Mouse (Mus musculus) MEL (cell line): ENCODE measurements around the gene Tmem30c. TPM values are rescaled to one million over a fixed set of nuclear protein-coding genes. Genes with fewer than 3 reads are reported as not detected.

ENCODE experiments used
- DNase-seq: peaks from one replicate; pipeline ENCODE4 v3.0.0; 2011; ENCODE audit warnings: low read depth, low spot score
- H3K27ac ChIP-seq: 2 replicates; pipeline ENCODE4 v1.5.1; 2012; ENCODE audit warnings: low read depth, mild to moderate bottlenecking, control low read depth, low read length, moderate library complexity; ENCODE audit not compliant: control insufficient read depth
- H3K27me3 ChIP-seq, 2 experiments: fragments of 150-350 bp in 1 of 2; sonication (generic) in 1 of 2; 2 replicates each; pipeline ENCODE4 v1.6.1; 2012; ENCODE audit warnings: low read length in 2 of 2, mild to moderate bottlenecking in 2 of 2, improper control_type of control experiment in 1 of 2, moderate library complexity in 1 of 2; ENCODE audit not compliant: insufficient read depth in 2 of 2, control insufficient read depth in 1 of 2
- H3K36me3 ChIP-seq, 2 experiments: 2 replicates each; pipeline ENCODE4 v1.6.1; 2012 to 2014; ENCODE audit warnings: low read length in 2 of 2, improper control_type of control experiment in 1 of 2, inconsistent platforms in 1 of 2, mild to moderate bottlenecking in 1 of 2; ENCODE audit not compliant: insufficient read depth in 2 of 2, control insufficient read depth in 1 of 2
- H3K4me1 ChIP-seq, 2 experiments: fragments of 150-350 bp in 1 of 2; sonication (generic) in 1 of 2; 2 replicates each; pipeline ENCODE4 v1.6.1; 2012; ENCODE audit warnings: low read length in 2 of 2, improper control_type of control experiment in 1 of 2, mild to moderate bottlenecking in 1 of 2; ENCODE audit not compliant: insufficient read depth in 2 of 2, control insufficient read depth in 1 of 2
- H3K4me3 ChIP-seq, 2 experiments: fragments of 150-350 bp in 1 of 2; sonication (generic) in 1 of 2; 2 replicates each; pipeline ENCODE4 v1.5.1; 2012; ENCODE audit warnings: low read depth in 2 of 2, low read length in 2 of 2, mild to moderate bottlenecking in 2 of 2, moderate library complexity in 2 of 2, control low read depth in 1 of 2, improper control_type of control experiment in 1 of 2; ENCODE audit not compliant: control insufficient read depth in 1 of 2, insufficient read depth in 1 of 2
- H3K79me2 ChIP-seq: 2 replicates; pipeline ENCODE4 v1.6.1; 2012; ENCODE audit warnings: mild to moderate bottlenecking, low read length, moderate library complexity; ENCODE audit not compliant: control insufficient read depth, poor library complexity, insufficient read depth
- H3K9ac ChIP-seq: 2 replicates; pipeline ENCODE4 v1.6.1; 2012; ENCODE audit warnings: low read depth, mild to moderate bottlenecking, control low read depth, low read length, moderate library complexity; ENCODE audit not compliant: control insufficient read depth, poor library complexity, severe bottlenecking
- H3K9me3 ChIP-seq: fragments of 150-350 bp; sonication (generic); replicated peaks from 2 replicates; pipeline ENCODE4 v1.6.1; 2012; ENCODE audit warnings: mild to moderate bottlenecking, low read length, improper control_type of control experiment, moderate library complexity; ENCODE audit not compliant: insufficient read depth
- BHLHE40 ChIP-seq: IDR thresholded peaks from 2 replicates; pipeline ENCODE4 v1.6.1; 2012; ENCODE audit warnings: low read depth, mild to moderate bottlenecking, inconsistent platforms, low read length, improper control_type of control experiment, borderline replicate concordance
- CHD1 ChIP-seq: IDR thresholded peaks from 2 replicates; pipeline ENCODE4 v1.6.1; 2012; ENCODE audit warnings: low read depth, mild to moderate bottlenecking, inconsistent platforms, low read length, improper control_type of control experiment
- CHD2 ChIP-seq: IDR thresholded peaks from 2 replicates; pipeline ENCODE4 v1.6.1; 2011; ENCODE audit warnings: low read length, improper control_type of control experiment
- E2F4 ChIP-seq: IDR thresholded peaks from 2 replicates; pipeline ENCODE4 v1.6.1; 2011; ENCODE audit warnings: low read depth, low read length, improper control_type of control experiment, borderline replicate concordance
- ELF1 ChIP-seq: IDR thresholded peaks from 2 replicates; pipeline ENCODE4 v1.6.1; 2014; ENCODE audit warnings: low read depth, mild to moderate bottlenecking, inconsistent platforms, low read length, improper control_type of control experiment, moderate library complexity
- ETS1 ChIP-seq: IDR thresholded peaks from 2 replicates; pipeline ENCODE4 v1.6.1; 2012; ENCODE audit warnings: low read depth, mild to moderate bottlenecking, inconsistent platforms, low read length, improper control_type of control experiment, moderate library complexity
- GABPA ChIP-seq: IDR thresholded peaks from 2 replicates; pipeline ENCODE4 v1.6.1; 2012; ENCODE audit warnings: low read depth, mild to moderate bottlenecking, inconsistent platforms, low read length, improper control_type of control experiment, moderate library complexity
- GATA1 ChIP-seq: IDR thresholded peaks from 2 replicates; pipeline ENCODE4 v1.6.1; 2011; ENCODE audit warnings: low read depth, low read length, improper control_type of control experiment
- HCFC1 ChIP-seq: IDR thresholded peaks from 2 replicates; pipeline ENCODE4 v1.6.1; 2012; ENCODE audit warnings: low read depth, mild to moderate bottlenecking, inconsistent platforms, low read length, improper control_type of control experiment, moderate library complexity
- JUND ChIP-seq: IDR thresholded peaks from 2 replicates; pipeline ENCODE4 v1.6.1; 2011; ENCODE audit warnings: low read depth, mild to moderate bottlenecking, improper control_type of control experiment, low read length
- MEF2A ChIP-seq: IDR thresholded peaks from 2 replicates; pipeline ENCODE4 v1.6.1; 2014; ENCODE audit warnings: low read depth, mild to moderate bottlenecking, inconsistent platforms, low read length, improper control_type of control experiment; ENCODE audit not compliant: poor library complexity, insufficient replicate concordance, severe bottlenecking; ENCODE audit errors: extremely low read depth
- MYB ChIP-seq: IDR thresholded peaks from 2 replicates; pipeline ENCODE4 v1.6.1; 2011; ENCODE audit warnings: mild to moderate bottlenecking, low read depth, low read length, improper control_type of control experiment
- NELFE ChIP-seq: IDR thresholded peaks from 2 replicates; pipeline ENCODE4 v1.6.1; 2011; ENCODE audit warnings: low read depth, low read length, improper control_type of control experiment
- POLR2AphosphoS5 ChIP-seq: IDR thresholded peaks from 2 replicates; pipeline ENCODE4 v1.6.1; 2012; ENCODE audit warnings: low read depth, borderline replicate concordance, mild to moderate bottlenecking, inconsistent platforms, low read length, moderate library complexity, mixed read lengths
- RAD21 ChIP-seq: IDR thresholded peaks from 2 replicates; pipeline ENCODE4 v1.6.1; 2011; ENCODE audit warnings: mild to moderate bottlenecking, low read depth, low read length, improper control_type of control experiment
- RCOR1 ChIP-seq: IDR thresholded peaks from 2 replicates; pipeline ENCODE4 v1.6.1; 2012; ENCODE audit warnings: low read depth, mild to moderate bottlenecking, inconsistent platforms, low read length, improper control_type of control experiment
- SMC3 ChIP-seq: IDR thresholded peaks from 2 replicates; pipeline ENCODE4 v1.6.1; 2011; ENCODE audit warnings: low read depth, low read length, improper control_type of control experiment
- TAL1 ChIP-seq: IDR thresholded peaks from 2 replicates; pipeline ENCODE4 v1.6.1; 2012; ENCODE audit warnings: mild to moderate bottlenecking, inconsistent platforms, low read length, moderate library complexity, mixed read lengths
- TCF12 ChIP-seq: IDR thresholded peaks from 2 replicates; pipeline ENCODE4 v1.6.1; 2014; ENCODE audit warnings: low read depth, mild to moderate bottlenecking, inconsistent platforms, low read length, improper control_type of control experiment, moderate library complexity
- UBTF ChIP-seq: IDR thresholded peaks from 2 replicates; pipeline ENCODE4 v1.6.1; 2012; ENCODE audit warnings: low read depth, mild to moderate bottlenecking, inconsistent platforms, low read length, improper control_type of control experiment, moderate library complexity, borderline replicate concordance; ENCODE audit not compliant: insufficient read depth
- USF2 ChIP-seq, 2 experiments: IDR thresholded peaks; 2 replicates each; pipeline ENCODE4 v1.6.1; 2011 to 2012; ENCODE audit warnings: improper control_type of control experiment in 2 of 2, low read length in 2 of 2, borderline replicate concordance in 1 of 2, inconsistent platforms in 1 of 2, low read depth in 1 of 2, mild to moderate bottlenecking in 1 of 2; ENCODE audit not compliant: insufficient read depth in 1 of 2
- ZC3H11A ChIP-seq: IDR thresholded peaks from 2 replicates; pipeline ENCODE4 v1.6.1; 2012; ENCODE audit warnings: low read depth, mild to moderate bottlenecking, inconsistent platforms, low read length, improper control_type of control experiment
- ZKSCAN1 ChIP-seq: IDR thresholded peaks from 2 replicates; pipeline ENCODE4 v1.6.1; 2012; ENCODE audit warnings: low read depth, mild to moderate bottlenecking, inconsistent platforms, low read length, improper control_type of control experiment, moderate library complexity
- ZNF384 ChIP-seq: IDR thresholded peaks from 2 replicates; pipeline ENCODE4 v1.6.1; 2012; ENCODE audit warnings: low read depth, mild to moderate bottlenecking, inconsistent platforms, low read length, improper control_type of control experiment
- polyA plus RNA-seq, 2 experiments: library from polyadenylated mRNA; stranded (reverse) in 1 of 2; unstranded in 1 of 2; fragments of >175 nt in 1 of 2; fragments of >200 nt in 1 of 2; gene quantifications; 2 replicates each; pipeline versions ENCODE4 v1.2.1 to v1.2.4; 2012; ENCODE audit warnings: low replicate concordance in 2 of 2, low read depth in 1 of 2; ENCODE audit not compliant: insufficient read length in 2 of 2, insufficient read depth in 1 of 2, missing spikeins in 1 of 2
- total RNA-seq: library from RNA; depleted of rRNA; stranded (reverse); fragments of 300-350 nt; gene quantifications from 2 replicates; pipeline ENCODE4 v1.2.3, GENCODE M21; 2012

Gene Tmem30c
- total and polyA plus RNA-seq, 3 experiments = 0.04 to 0.38 TPM; not detected in 1

GRCm38 (mm10) chr16:57336770-57337423 is 44.2 kb upstream of the Tmem30c start:
- H3K36me3 ChIP-seq = no peaks in the 10 kb centered on the region
- H3K9me3 ChIP-seq = no peaks in the 10 kb centered on the region
- DNase-seq = no peak
- H3K27ac ChIP-seq = no peak overlapping the region
- H3K4me3 ChIP-seq = no peak overlapping the region
- no peaks in the 10 kb centered on the region for H3K79me2 ChIP-seq
- H3K27me3 ChIP-seq = no peaks in the 10 kb centered on the region
- no peak for TF ChIP-seq NELFE
- no peak for TF ChIP-seq POLR2AphosphoS5
- TF ChIP-seq CHD1 = no peak
- no peak for TF ChIP-seq ETS1
- no peak for TF ChIP-seq TAL1
- no peak for TF ChIP-seq RCOR1
- TF ChIP-seq JUND = no peak
- TF ChIP-seq ELF1 = no peak
- no peak for TF ChIP-seq E2F4
- no peak for TF ChIP-seq GABPA
- no peak for TF ChIP-seq ZC3H11A
- no peak for TF ChIP-seq SMC3
- TF ChIP-seq CHD2 = no peak
- no peak for TF ChIP-seq UBTF
- TF ChIP-seq GATA1 = no peak
- TF ChIP-seq, all 39 proteins: peak for 0
- no peaks in the 10 kb centered on the region for H3K4me1 ChIP-seq
- no peak overlapping the region for H3K9ac ChIP-seq

- Histone ChIP-seq H3K27ac (no peak overlapping the region), H3K36me3 (no peaks in the 10 kb centered on the region), H3K4me3 (no peak overlapping the region), H3K9me3 (no peaks in the 10 kb centered on the region), H3K79me2 (no peaks in the 10 kb centered on the region), H3K4me1 (no peaks in the 10 kb centered on the region), H3K9ac (no peak overlapping the region), H3K27me3 (no peaks in the 10 kb centered on the region)
- no peak for DNase-seq
- TF ChIP-seq ETS1 = no peak
- TF ChIP-seq TAL1 = no peak
- TF ChIP-seq RAD21 = no peak
- no peak for TF ChIP-seq USF2 (IDR thresholded peaks at IDR 0.05; ENCODE audit: borderline replicate concordance in 1 of 2, insufficient read depth in 1 of 2, low read depth in 1 of 2, low read length in 2 of 2)
- no peak for TF ChIP-seq GABPA
- no peak for TF ChIP-seq ZKSCAN1
- no peak for TF ChIP-seq MYB
- no peak for TF ChIP-seq CHD1
- no peak for TF ChIP-seq MEF2A
- no peak for TF ChIP-seq GATA1
- TF ChIP-seq UBTF = no peak
- TF ChIP-seq ZNF384 = no peak
- TF ChIP-seq NELFE = no peak
- no peak for TF ChIP-seq BHLHE40
- TF ChIP-seq ELF1 = no peak
- no peak for TF ChIP-seq HCFC1
- no peak for TF ChIP-seq TCF12
- TF ChIP-seq E2F4 = no peak
- no peak for TF ChIP-seq RCOR1
Observed at GRCm38 (mm10) chr16:57332301-57332700, 39.6 kb upstream of the Tmem30c start.
